Mouse (Mus musculus): ENCODE data around the gene Mt4. TPM values are rescaled to one million over a fixed set of nuclear protein-coding genes. Genes with fewer than 3 reads are reported as not detected.

The Mt4 gene
- polyA plus RNA-seq, 1 experiment from 2014 or later, result not detected

GRCm38 (mm10) chr8:94109396-94109795, 27.6 kb upstream of the Mt4 start:
- ATAC-seq (ENCODE audit: insufficient read depth, low FRiP score, low TSS enrichment) (no peak), DNase-seq (ENCODE audit: low spot score) (no peak)
- 60% methylated on average over 6 of the region's 6 CpGs for WGBS
- no peak overlapping the region for H3K27ac ChIP-seq (ENCODE audit: low read depth, low read length)
- no peaks in the 10 kb centered on the region for H3K9me3 ChIP-seq (ENCODE audit: control insufficient read depth, low read length)
- no peaks in the 10 kb centered on the region for H3K4me1 ChIP-seq (ENCODE audit: control insufficient read depth, insufficient read depth, low read length)
- H3K27me3 ChIP-seq (ENCODE audit: control insufficient read depth, insufficient read depth, low read length), result no peaks in the 10 kb centered on the region
- H3K9ac ChIP-seq (ENCODE audit: low read length), result no peak overlapping the region
- H3K4me3 ChIP-seq (ENCODE audit: low read depth, low read length), result no peak overlapping the region
- H3K36me3 ChIP-seq (ENCODE audit: control insufficient read depth, insufficient read depth, low read length), result no peaks in the 10 kb centered on the region
- H3K4me2 ChIP-seq (ENCODE audit: low read depth), result no peak overlapping the region

GRCm38 (mm10) chr8:94109835-94110234, 27.2 kb upstream of the Mt4 start:
- ATAC-seq (ENCODE audit: insufficient read depth, low FRiP score, low TSS enrichment), result no peak
- H3K36me3 ChIP-seq (ENCODE audit: control insufficient read depth, insufficient read depth, low read length), result no peaks in the 10 kb centered on the region
- WGBS, result 73% methylated on average over 5 of the region's 5 CpGs

GRCm38 (mm10) chr8:94110526-94111177, 26.3 kb upstream of the Mt4 start:
- H3K36me3 ChIP-seq (ENCODE audit: control insufficient read depth, insufficient read depth, low read length), result no peaks in the 10 kb centered on the region
- no peaks in the 10 kb centered on the region for H3K4me1 ChIP-seq (ENCODE audit: control insufficient read depth, insufficient read depth, low read length)
- WGBS, result 71% methylated on average over 6 of the region's 6 CpGs
- H3K27me3 ChIP-seq (ENCODE audit: control insufficient read depth, insufficient read depth, low read length), result no peaks in the 10 kb centered on the region
- DNase-seq (ENCODE audit: low spot score) (no peak), ATAC-seq (ENCODE audit: insufficient read depth, low FRiP score, low TSS enrichment) (no peak)
- H3K27ac ChIP-seq (ENCODE audit: low read depth, low read length), result no peak overlapping the region
- no peak overlapping the region for H3K4me3 ChIP-seq (ENCODE audit: low read depth, low read length)
- H3K9ac ChIP-seq (ENCODE audit: low read length), result no peak overlapping the region
- H3K4me2 ChIP-seq (ENCODE audit: low read depth), result no peak overlapping the region
- no peaks in the 10 kb centered on the region for H3K9me3 ChIP-seq (ENCODE audit: control insufficient read depth, low read length)

More at GRCm38 (mm10) chr8:94109835-94110234, 27.2 kb upstream of the Mt4 start:
- H3K4me2 ChIP-seq (ENCODE audit: low read depth), result no peak overlapping the region
- DNase-seq (ENCODE audit: low spot score), result no peak
- no peak overlapping the region for H3K27ac ChIP-seq (ENCODE audit: low read depth, low read length)
- H3K9me3 ChIP-seq (ENCODE audit: control insufficient read depth, low read length), result no peaks in the 10 kb centered on the region
- H3K4me3 ChIP-seq (ENCODE audit: low read depth, low read length), result no peak overlapping the region
- H3K4me1 ChIP-seq (ENCODE audit: control insufficient read depth, insufficient read depth, low read length), result no peaks in the 10 kb centered on the region
- no peaks in the 10 kb centered on the region for H3K27me3 ChIP-seq (ENCODE audit: control insufficient read depth, insufficient read depth, low read length)
- no peak overlapping the region for H3K9ac ChIP-seq (ENCODE audit: low read length)

- Histone ChIP-seq H3K4me1 (ENCODE audit: control insufficient read depth, insufficient read depth, low read length) (no peaks in the 10 kb centered on the region), H3K9ac (ENCODE audit: low read length) (no peak overlapping the region), H3K4me3 (ENCODE audit: low read depth, low read length) (no peak overlapping the region), H3K9me3 (ENCODE audit: control insufficient read depth, low read length) (no peaks in the 10 kb centered on the region), H3K36me3 (ENCODE audit: control insufficient read depth, insufficient read depth, low read length) (no peaks in the 10 kb centered on the region), H3K27me3 (ENCODE audit: control insufficient read depth, insufficient read depth, low read length) (no peaks in the 10 kb centered on the region), H3K27ac (ENCODE audit: low read depth, low read length) (no peak overlapping the region), H3K4me2 (ENCODE audit: low read depth) (no peak overlapping the region)
- ATAC-seq (ENCODE audit: insufficient read depth, low FRiP score, low TSS enrichment) (no peak), DNase-seq (ENCODE audit: low spot score) (no peak)
- WGBS, result 62% methylated on average over 1 of the region's 1 CpGs
These were observed 23.6 kb upstream of the Mt4 start for GRCm38 (mm10) chr8:94113435-94113834.

- no peak overlapping the region for H3K27ac ChIP-seq (ENCODE audit: low read depth, low read length)
- ATAC-seq (ENCODE audit: insufficient read depth, low FRiP score, low TSS enrichment), result no peak
- H3K27me3 ChIP-seq (ENCODE audit: control insufficient read depth, insufficient read depth, low read length), result no peaks in the 10 kb centered on the region
- no peaks in the 10 kb centered on the region for H3K36me3 ChIP-seq (ENCODE audit: control insufficient read depth, insufficient read depth, low read length)
- no peak overlapping the region for H3K4me2 ChIP-seq (ENCODE audit: low read depth)
- peaks cover 5% of the 10 kb centered on the region for H3K4me1 ChIP-seq (ENCODE audit: control insufficient read depth, insufficient read depth, low read length)
- 86% methylated on average over 2 of the region's 2 CpGs for WGBS
- no peak overlapping the region for H3K9ac ChIP-seq (ENCODE audit: low read length)
- H3K4me3 ChIP-seq (ENCODE audit: low read depth, low read length), result no peak overlapping the region
- DNase-seq (ENCODE audit: low spot score), result no peak
- no peaks in the 10 kb centered on the region for H3K9me3 ChIP-seq (ENCODE audit: control insufficient read depth, low read length)
These were observed 23.0 kb upstream of the Mt4 start for GRCm38 (mm10) chr8:94113972-94114371.

- peak; percentile 91 for ATAC-seq (ENCODE audit: insufficient read depth, low FRiP score, low TSS enrichment)
- Histone ChIP-seq H3K27ac (ENCODE audit: low read depth, low read length) (peak overlapping the region; percentile 87), H3K4me2 (ENCODE audit: low read depth) (peak overlapping the region; percentile 24; the same call in 1 of the 2 replicates), H3K9ac (ENCODE audit: low read length) (peak overlapping the region; percentile 29), H3K9me3 (ENCODE audit: control insufficient read depth, low read length) (no peaks in the 10 kb centered on the region), H3K4me1 (ENCODE audit: control insufficient read depth, insufficient read depth, low read length) (peaks cover 6% of the 10 kb centered on the region), H3K4me3 (ENCODE audit: low read depth, low read length) (no peak overlapping the region), H3K27me3 (ENCODE audit: control insufficient read depth, insufficient read depth, low read length) (no peaks in the 10 kb centered on the region), H3K36me3 (ENCODE audit: control insufficient read depth, insufficient read depth, low read length) (no peaks in the 10 kb centered on the region)
- DNase-seq (ENCODE audit: low spot score), result peak; percentile 79
- WGBS, result 7% methylated on average over 6 of the region's 6 CpGs
These were observed 18.1 kb upstream of the Mt4 start for GRCm38 (mm10) chr8:94118776-94119430.

- DNase-seq (ENCODE audit: low spot score), result no peak
These were observed 15.4 kb upstream of the Mt4 start for GRCm38 (mm10) chr8:94121625-94122024.

GRCm38 (mm10) chr8:94122711-94123468, 14.1 kb upstream of the Mt4 start:
- 49% methylated on average over 8 of the region's 8 CpGs for WGBS
- ATAC-seq (ENCODE audit: insufficient read depth, low FRiP score, low TSS enrichment) (no peak), DNase-seq (ENCODE audit: low spot score) (no peak)
- Histone ChIP-seq H3K4me3 (ENCODE audit: low read depth, low read length) (no peak overlapping the region), H3K36me3 (ENCODE audit: control insufficient read depth, insufficient read depth, low read length) (no peaks in the 10 kb centered on the region), H3K9me3 (ENCODE audit: control insufficient read depth, low read length) (no peaks in the 10 kb centered on the region), H3K27me3 (ENCODE audit: control insufficient read depth, insufficient read depth, low read length) (no peaks in the 10 kb centered on the region), H3K4me1 (ENCODE audit: control insufficient read depth, insufficient read depth, low read length) (peaks cover 6% of the 10 kb centered on the region), H3K9ac (ENCODE audit: low read length) (no peak overlapping the region), H3K4me2 (ENCODE audit: low read depth) (no peak overlapping the region), H3K27ac (ENCODE audit: low read depth, low read length) (no peak overlapping the region)

More at GRCm38 (mm10) chr8:94121625-94122024, 15.4 kb upstream of the Mt4 start:
- Histone ChIP-seq H3K36me3 (ENCODE audit: control insufficient read depth, insufficient read depth, low read length) (no peaks in the 10 kb centered on the region), H3K4me3 (ENCODE audit: low read depth, low read length) (no peak overlapping the region), H3K9ac (ENCODE audit: low read length) (no peak overlapping the region), H3K4me2 (ENCODE audit: low read depth) (no peak overlapping the region), H3K27me3 (ENCODE audit: control insufficient read depth, insufficient read depth, low read length) (no peaks in the 10 kb centered on the region), H3K27ac (ENCODE audit: low read depth, low read length) (no peak overlapping the region), H3K9me3 (ENCODE audit: control insufficient read depth, low read length) (no peaks in the 10 kb centered on the region), H3K4me1 (ENCODE audit: control insufficient read depth, insufficient read depth, low read length) (peaks cover 6% of the 10 kb centered on the region)
- WGBS, result 81% methylated on average over 9 of the region's 9 CpGs
- no peak for ATAC-seq (ENCODE audit: insufficient read depth, low FRiP score, low TSS enrichment)

Data from neural tube, embryonic 11.5 days (tissue).